Mouse (Mus musculus) left cerebral cortex, adult 6 months (tissue): ENCODE data around the gene Ccdc148. TPM values are rescaled to one million over a fixed set of nuclear protein-coding genes. Genes with fewer than 3 reads are reported as not detected.

Experiments used
- long read RNA-seq, 2 experiments: library from polyadenylated mRNA; unstranded; transcript quantifications; one replicate each; pipeline ENCODE4 v2.0.0; 2019 to 2020
- polyA plus RNA-seq: library from polyadenylated mRNA; unstranded; fragments of <200 nt; fragmentation: Nextera tagmentation; gene quantifications from 2 replicates; pipeline ENCODE4 v1.2.3, GENCODE M21; 2021

Ccdc148 gene
- polyA plus RNA-seq = 4.4 and 8.9 TPM in 2 replicates
- long read RNA-seq, experiment 1, full-length matches to known transcripts = 1 of 16 reads
- long read RNA-seq, experiment 1, partial matches to known transcripts = 5 of 16 reads
- long read RNA-seq, experiment 1, other reads (novel, unspliced or antisense) = 10 of 16 reads
- long read RNA-seq, experiment 2, partial matches to known transcripts = 6 of 29 reads
- long read RNA-seq, experiment 2, other reads (novel, unspliced or antisense) = 23 of 29 reads

DNA sequence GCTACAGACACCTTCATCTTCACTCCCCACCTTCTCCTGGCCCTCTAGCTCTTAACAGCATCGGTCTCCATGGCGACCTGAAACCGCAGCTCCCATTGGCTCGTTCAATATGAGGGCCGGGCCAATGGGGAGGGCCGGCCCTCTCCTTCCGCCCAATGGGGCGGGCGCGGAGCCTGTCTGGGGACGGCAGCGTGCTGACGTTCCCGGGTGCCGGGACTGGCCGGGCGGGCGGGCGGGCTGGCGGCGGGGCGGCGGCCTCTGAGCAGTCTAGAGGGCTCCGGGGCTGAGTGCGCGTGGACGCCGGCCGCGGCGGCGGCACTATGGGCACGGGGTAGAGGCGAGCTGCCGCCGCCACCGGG, at the start of gene Ccdc148, which contains the start of gene Pkp4:
Gene Ccdc148, minus strand, starts transcription at position 79 of the 359 bp plus-strand sequence.
Gene Pkp4, plus strand, starts transcription at position 246 of the 359 bp plus-strand sequence.

DNA sequence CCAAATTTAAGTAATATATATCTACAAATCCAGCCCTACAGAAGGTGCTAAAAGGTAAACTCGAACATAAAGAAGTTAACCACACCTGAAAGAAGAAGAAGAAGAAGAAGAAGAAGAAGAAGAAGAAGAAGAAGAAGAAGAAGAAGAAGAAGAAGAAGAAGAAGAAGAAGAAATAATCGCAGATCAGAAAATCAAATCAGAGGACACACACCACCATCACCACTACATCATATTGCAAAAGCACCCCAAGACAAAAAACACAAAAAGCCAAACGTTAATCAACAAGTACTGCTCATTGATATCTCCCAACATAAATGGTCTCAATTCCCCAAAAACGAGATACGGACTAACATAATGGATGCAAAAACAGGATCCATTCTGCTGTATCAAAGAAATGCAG, 301.3 kb downstream of the Ccdc148 start, which contains the start of gene Gm11099:
Gene Gm11099, plus strand, starts transcription at position 301 of the 400 bp plus-strand sequence.

Other genes with a start within 250 kb of the Ccdc148 start
- 31.9 and 45.3 TPM in 2 replicates for gene Pkp4, start 167 bp upstream of the Ccdc148 start, polyA plus RNA-seq